Mouse (Mus musculus) CH12.LX (cell line): ENCODE measurements around the gene Gm4131.

ENCODE experiments used
- CHD1 ChIP-seq: IDR thresholded peaks from 2 replicates; pipeline ENCODE4 v1.6.1; 2012; ENCODE audit warnings: low read depth, low read length, improper control_type of control experiment, inconsistent platforms
- CTCF ChIP-seq, 2 experiments: IDR thresholded peaks in 1 of 2; conservative IDR thresholded peaks in 1 of 2; 2 replicates each; pipeline ENCODE4 v1.5.1; 2011 to 2012; ENCODE audit warnings: low read depth in 2 of 2, low read length in 2 of 2, improper control_type of control experiment in 1 of 2, inconsistent platforms in 1 of 2, mild to moderate bottlenecking in 1 of 2, moderate library complexity in 1 of 2
- ELF1 ChIP-seq: IDR thresholded peaks from 2 replicates; pipeline ENCODE4 v1.6.1; 2014; ENCODE audit warnings: low read depth, mild to moderate bottlenecking, inconsistent platforms, low read length, improper control_type of control experiment
- EP300 ChIP-seq: IDR thresholded peaks from 2 replicates; pipeline ENCODE4 v1.6.1; 2011; ENCODE audit warnings: low read length, improper control_type of control experiment
- JUN ChIP-seq: IDR thresholded peaks from 2 replicates; pipeline ENCODE4 v1.6.1; 2011; ENCODE audit warnings: low read depth, mild to moderate bottlenecking, low read length, improper control_type of control experiment, moderate library complexity; ENCODE audit not compliant: insufficient read depth
- NELFE ChIP-seq: IDR thresholded peaks from 2 replicates; pipeline ENCODE4 v1.6.1; 2011; ENCODE audit warnings: low read depth, low read length, improper control_type of control experiment
- POLR2A ChIP-seq: IDR thresholded peaks from 2 replicates; pipeline ENCODE4 v1.6.1; 2011; ENCODE audit warnings: low read depth, mild to moderate bottlenecking, improper control_type of control experiment, low read length
- RCOR1 ChIP-seq: conservative IDR thresholded peaks from 2 replicates; pipeline ENCODE4 v1.6.1; 2012; ENCODE audit warnings: low read depth, mild to moderate bottlenecking, inconsistent platforms, low read length, improper control_type of control experiment
- SMC3 ChIP-seq: IDR thresholded peaks from 2 replicates; pipeline ENCODE4 v1.6.1; 2011; ENCODE audit warnings: low read depth, low read length, improper control_type of control experiment
- ZC3H11A ChIP-seq: IDR thresholded peaks from 2 replicates; pipeline ENCODE4 v1.6.1; 2012; ENCODE audit warnings: low read depth, mild to moderate bottlenecking, inconsistent platforms, low read length, improper control_type of control experiment

DNA sequence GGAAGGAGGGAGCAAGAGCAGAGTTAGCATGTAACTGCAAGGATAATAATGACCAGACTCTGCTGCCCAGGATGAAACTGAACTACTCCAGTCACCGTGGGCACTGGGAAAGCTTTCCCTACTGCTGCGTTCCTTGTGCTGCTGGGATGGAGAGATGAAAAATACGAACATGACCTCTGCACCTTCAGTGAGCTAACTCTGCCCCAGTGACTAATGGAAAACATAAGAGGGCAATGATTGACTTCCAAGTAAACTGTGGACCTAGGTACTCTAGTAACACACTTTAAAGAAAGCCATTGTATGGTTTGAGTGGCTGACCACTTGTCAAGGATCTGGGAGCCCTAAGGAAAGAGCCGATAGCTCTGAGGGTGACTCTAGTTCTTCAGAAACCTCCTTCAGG is 128.5 kb downstream of the Gm4131 start:
- TF ChIP-seq CTCF (conservative IDR thresholded peaks at IDR 0.05 in 1 of 2, IDR thresholded peaks at IDR 0.05 in 1 of 2; ENCODE audit: low read depth in 2 of 2, low read length in 2 of 2) (no peak), POLR2A (no peak), ZC3H11A (no peak), SMC3 (no peak), JUN (no peak), CHD1 (no peak), NELFE (no peak), ELF1 (no peak), RCOR1 (no peak), EP300 (no peak)
